Mouse (Mus musculus): ENCODE data around the gene Insl3.

- TF ChIP-seq CTCF (IDR thresholded peaks at IDR 0.05; ENCODE audit: extremely low read depth, insufficient read depth, insufficient read length, insufficient replicate concordance) (no peak), POLR2A (IDR thresholded peaks at IDR 0.05; ENCODE audit: low read depth, low read length) (no peak)
These were observed 3.4 kb upstream of the Insl3 start for GRCm38 (mm10) chr8:71685573-71685972.
